Mouse (Mus musculus): ENCODE data around the gene Eif2s2. TPM values are rescaled to one million over a fixed set of nuclear protein-coding genes. Genes with fewer than 3 reads are reported as not detected.
"Not testable (repeated sequence)": the region's sequence is repeated elsewhere in the genome, so short reads cannot be mapped to it uniquely, and the experiment has no call there.

The Eif2s2 gene
- total and polyA plus RNA-seq, 3 experiments: 126 to 276 (median 269) TPM

GRCm38 (mm10) chr2:154925411-154926031, 32.8 kb upstream of the Eif2s2 start:
- Histone ChIP-seq H3K27ac (ENCODE audit: insufficient read depth, low read depth) (no peak overlapping the region), H3K79me2 (replicated peaks; ENCODE audit: control insufficient read depth, extremely low read depth, insufficient read depth, poor library complexity, severe bottlenecking) (no peaks in the 10 kb centered on the region), H3K9ac (ENCODE audit: insufficient read depth, low read depth) (no peak overlapping the region), H3K4me2 (ENCODE audit: insufficient read depth, low read depth, poor library complexity, severe bottlenecking) (no peak overlapping the region), H3K9me3 (replicated peaks; ENCODE audit: low read length) (no peaks in the 10 kb centered on the region), H3K4me1 (ENCODE audit: control insufficient read depth in 1 of 2, insufficient read depth in 2 of 2) (peaks cover 0 to 2% of the 10 kb centered on the region in 2 experiments; a peak in 2 of 4 replicates), H3K4me3 (replicated peaks in 1 of 3; ENCODE audit: low read depth in 2 of 3, low read length in 2 of 3, poor library complexity in 1 of 3) (no peak overlapping the region), H3K36me3 (replicated peaks in 1 of 2; ENCODE audit: control insufficient read depth in 1 of 2, insufficient read depth in 1 of 2, low read length in 1 of 2) (no peaks in the 10 kb centered on the region), H3K27me3 (replicated peaks) (peaks cover 2% of the 10 kb centered on the region)
- dilution Hi-C loops (cut with MboI; ENCODE audit: extremely low pct_ligation_motif_present, extremely low pct_unique_long_range_greater_than_20kb, low sequenced_read_pairs): no loop called here
- TF ChIP-seq USF1 (IDR thresholded peaks at IDR 0.05; ENCODE audit: low read depth, low read length) (no peak), ZKSCAN1 (IDR thresholded peaks at IDR 0.05; ENCODE audit: borderline replicate concordance, low read depth, low read length) (no peak), JUND (conservative IDR thresholded peaks at IDR 0.05; ENCODE audit: low read depth, low read length) (no peak), TCF12 (IDR thresholded peaks at IDR 0.05; ENCODE audit: low read depth, low read length) (no peak), POLR2A (IDR thresholded peaks at IDR 0.05; ENCODE audit: low read depth, low read length) (no peak), ZC3H11A (IDR thresholded peaks at IDR 0.05; ENCODE audit: low read depth, low read length) (no peak), PAX5 (IDR thresholded peaks at IDR 0.05; ENCODE audit: low read length) (no peak), NRF1 (IDR thresholded peaks at IDR 0.05; ENCODE audit: low read depth, low read length) (no peak), HCFC1 (IDR thresholded peaks at IDR 0.05; ENCODE audit: low read depth, low read length) (no peak), RAD21 (IDR thresholded peaks at IDR 0.05; ENCODE audit: low read depth, low read length) (no peak)
- DNase-seq (ENCODE audit: extremely low read depth): no peak
- in situ Hi-C loops (cut with MboI; ENCODE audit: low pct_ligation_motif_present, low pct_unique_long_range_greater_than_20kb, low sequenced_read_pairs): no loop called here

- H3K27me3 ChIP-seq (replicated peaks); H3K9me3 ChIP-seq (replicated peaks; ENCODE audit: low read length); DNase-seq (ENCODE audit: extremely low read depth); in situ Hi-C loops (cut with MboI; ENCODE audit: low pct_ligation_motif_present, low pct_unique_long_range_greater_than_20kb, low sequenced_read_pairs); H3K4me3 ChIP-seq (replicated peaks in 1 of 3; ENCODE audit: low read depth in 2 of 3, low read length in 2 of 3, poor library complexity in 1 of 3); H3K9ac ChIP-seq (ENCODE audit: insufficient read depth, low read depth); H3K4me1 ChIP-seq (ENCODE audit: control insufficient read depth in 1 of 2, insufficient read depth in 2 of 2); H3K27ac ChIP-seq (ENCODE audit: insufficient read depth, low read depth); H3K4me2 ChIP-seq (ENCODE audit: insufficient read depth, low read depth, poor library complexity, severe bottlenecking); H3K79me2 ChIP-seq (replicated peaks; ENCODE audit: control insufficient read depth, extremely low read depth, insufficient read depth, poor library complexity, severe bottlenecking); dilution Hi-C loops (cut with MboI; ENCODE audit: extremely low pct_ligation_motif_present, extremely low pct_unique_long_range_greater_than_20kb, low sequenced_read_pairs); H3K36me3 ChIP-seq (replicated peaks in 1 of 2; ENCODE audit: control insufficient read depth in 1 of 2, insufficient read depth in 1 of 2, low read length in 1 of 2): not testable (repeated sequence)
These were observed 29.4 kb upstream of the Eif2s2 start for GRCm38 (mm10) chr2:154922134-154922533.

GRCm38 (mm10) chr2:154920896-154921295, 28.2 kb upstream of the Eif2s2 start:
- peaks cover 0 to 2% of the 10 kb centered on the region in 2 experiments; a peak in 2 of 4 replicates for H3K4me1 ChIP-seq (ENCODE audit: control insufficient read depth in 1 of 2, insufficient read depth in 2 of 2)
- dilution Hi-C loops (cut with MboI; ENCODE audit: extremely low pct_ligation_motif_present, extremely low pct_unique_long_range_greater_than_20kb, low sequenced_read_pairs) (no loop called here), in situ Hi-C loops (cut with MboI; ENCODE audit: low pct_ligation_motif_present, low pct_unique_long_range_greater_than_20kb, low sequenced_read_pairs) (no loop called here)
- H3K27ac ChIP-seq (ENCODE audit: insufficient read depth, low read depth): no peak overlapping the region
- no peaks in the 10 kb centered on the region for H3K27me3 ChIP-seq (replicated peaks)
- no peaks in the 10 kb centered on the region for H3K79me2 ChIP-seq (replicated peaks; ENCODE audit: control insufficient read depth, extremely low read depth, insufficient read depth, poor library complexity, severe bottlenecking)
- H3K36me3 ChIP-seq (replicated peaks in 1 of 2; ENCODE audit: control insufficient read depth in 1 of 2, insufficient read depth in 1 of 2, low read length in 1 of 2): no peaks in the 10 kb centered on the region
- DNase-seq (ENCODE audit: extremely low read depth): no peak
- no peaks in the 10 kb centered on the region for H3K9me3 ChIP-seq (replicated peaks; ENCODE audit: low read length)
- H3K9ac ChIP-seq (ENCODE audit: insufficient read depth, low read depth): no peak overlapping the region
- H3K4me2 ChIP-seq (ENCODE audit: insufficient read depth, low read depth, poor library complexity, severe bottlenecking): no peak overlapping the region
- no peak overlapping the region for H3K4me3 ChIP-seq (replicated peaks in 1 of 3; ENCODE audit: low read depth in 2 of 3, low read length in 2 of 3, poor library complexity in 1 of 3)
- TF ChIP-seq NRF1 (IDR thresholded peaks at IDR 0.05; ENCODE audit: low read depth, low read length): no peak
- TF ChIP-seq ZNF384 (IDR thresholded peaks at IDR 0.05; ENCODE audit: low read depth, low read length): no peak
- no peak for TF ChIP-seq SIN3A (IDR thresholded peaks at IDR 0.05; ENCODE audit: low read length)
- TF ChIP-seq ZKSCAN1 (IDR thresholded peaks at IDR 0.05; ENCODE audit: borderline replicate concordance, low read depth, low read length): no peak
- no peak for TF ChIP-seq MEF2A (IDR thresholded peaks at IDR 0.05; ENCODE audit: borderline replicate concordance, low read depth, low read length)
- TF ChIP-seq ZMIZ1 (IDR thresholded peaks at IDR 0.05; ENCODE audit: low read depth, low read length): no peak
- TF ChIP-seq JUND (conservative IDR thresholded peaks at IDR 0.05; ENCODE audit: low read depth, low read length): no peak
